In genomic region chr1:46852600-46853272, GRCm38 (mm10) we compare ENCODE assay signal across 8 mouse cellular contexts. TPM values are rescaled to one million over a fixed set of nuclear protein-coding genes. Genes with fewer than 3 reads are reported as not detected.
DNase-seq lines count a peak whose midpoint lies in the region; ATAC-seq lines count a peak whose summit lies in the region.

No protein-coding gene starts in this region.

- WGBS in embryonic facial prominence, embryonic 15.5 days: under 1% methylated on average over 68 of the region's 75 CpGs
- under 1% methylated on average over 70 of the region's 75 CpGs for WGBS in heart, embryonic 12.5 days
- under 1% methylated on average over 58 of the region's 75 CpGs for WGBS in kidney, embryonic 16.5 days
- WGBS in liver, embryonic 11.5 days: under 1% methylated on average over 72 of the region's 75 CpGs

- H3K4me2 ChIP-seq in embryonic facial prominence, embryonic 15.5 days (replicated peaks): peak overlapping the region; percentile 58
- H3K4me2 ChIP-seq in heart, embryonic 12.5 days: peak overlapping the region; percentile 74
- peak overlapping the region; percentile 75 for H3K4me2 ChIP-seq in kidney, embryonic 16.5 days (replicated peaks; ENCODE audit: low read depth, low read length)
- peak overlapping the region; percentile 67 for H3K4me2 ChIP-seq in liver, embryonic 11.5 days

- peaks cover 16% of the 10 kb centered on the region for H3K4me1 ChIP-seq in embryonic facial prominence, embryonic 15.5 days
- peaks cover 13% of the 10 kb centered on the region for H3K4me1 ChIP-seq in heart, embryonic 12.5 days (replicated peaks)
- H3K4me1 ChIP-seq in kidney, embryonic 16.5 days (ENCODE audit: insufficient read depth, low read length): peaks cover 22% of the 10 kb centered on the region
- peaks cover 3% of the 10 kb centered on the region; the same call in 1 of the 2 replicates for H3K4me1 ChIP-seq in liver, embryonic 11.5 days (replicated peaks; ENCODE audit: control insufficient read depth, insufficient read depth, low read length)

- peak overlapping the region; percentile 100 for H3K27ac ChIP-seq in embryonic facial prominence, embryonic 15.5 days (replicated peaks)
- H3K27ac ChIP-seq in heart, embryonic 12.5 days (ENCODE audit: poor library complexity, severe bottlenecking): peak overlapping the region; percentile 100
- peak overlapping the region; percentile 100 for H3K27ac ChIP-seq in kidney, embryonic 16.5 days (ENCODE audit: low read length)
- peak overlapping the region; percentile 97 for H3K27ac ChIP-seq in liver, embryonic 11.5 days (ENCODE audit: low read depth, low read length)

- no peaks in the 10 kb centered on the region for H3K9me3 ChIP-seq in embryonic facial prominence, embryonic 15.5 days (replicated peaks)
- no peaks in the 10 kb centered on the region for H3K9me3 ChIP-seq in heart, embryonic 12.5 days (replicated peaks)
- H3K9me3 ChIP-seq in kidney, embryonic 16.5 days (ENCODE audit: low read length): no peaks in the 10 kb centered on the region
- no peaks in the 10 kb centered on the region for H3K9me3 ChIP-seq in liver, embryonic 11.5 days (ENCODE audit: control insufficient read depth, low read length)

- peak overlapping the region; percentile 100 for H3K9ac ChIP-seq in embryonic facial prominence, embryonic 15.5 days
- H3K9ac ChIP-seq in heart, embryonic 12.5 days: peak overlapping the region; percentile 99
- H3K9ac ChIP-seq in kidney, embryonic 16.5 days (replicated peaks; ENCODE audit: low read length): peak overlapping the region; percentile 100
- peak overlapping the region; percentile 97 for H3K9ac ChIP-seq in liver, embryonic 11.5 days (ENCODE audit: low read depth, low read length)

- peak overlapping the region; percentile 89 for H3K4me3 ChIP-seq in embryonic facial prominence, embryonic 15.5 days (replicated peaks)
- H3K4me3 ChIP-seq in heart, embryonic 12.5 days: peak overlapping the region; percentile 97
- H3K4me3 ChIP-seq in kidney, embryonic 16.5 days (ENCODE audit: low read length): peak overlapping the region; percentile 92
- peak overlapping the region; percentile 94 for H3K4me3 ChIP-seq in liver, embryonic 11.5 days (ENCODE audit: low read depth, low read length)

- no peaks in the 10 kb centered on the region for H3K36me3 ChIP-seq in embryonic facial prominence, embryonic 15.5 days
- no peaks in the 10 kb centered on the region for H3K36me3 ChIP-seq in heart, embryonic 12.5 days
- H3K36me3 ChIP-seq in kidney, embryonic 16.5 days (ENCODE audit: insufficient read depth, low read length): no peaks in the 10 kb centered on the region
- no peaks in the 10 kb centered on the region for H3K36me3 ChIP-seq in liver, embryonic 11.5 days (ENCODE audit: control insufficient read depth, insufficient read depth, low read length)

- H3K27me3 ChIP-seq in embryonic facial prominence, embryonic 15.5 days: no peaks in the 10 kb centered on the region
- H3K27me3 ChIP-seq in heart, embryonic 12.5 days (replicated peaks): no peaks in the 10 kb centered on the region
- no peaks in the 10 kb centered on the region for H3K27me3 ChIP-seq in kidney, embryonic 16.5 days (ENCODE audit: insufficient read depth, low read length)
- H3K27me3 ChIP-seq in liver, embryonic 11.5 days (replicated peaks; ENCODE audit: control insufficient read depth, insufficient read depth, low read length): no peaks in the 10 kb centered on the region

- ATAC-seq in embryonic facial prominence, embryonic 15.5 days (ENCODE audit: insufficient number of reproducible peaks, low FRiP score, low TSS enrichment, low read depth): peak; percentile 59
- ATAC-seq in heart, embryonic 12.5 days (ENCODE audit: insufficient number of reproducible peaks, low FRiP score): peak; percentile 59
- ATAC-seq in kidney, embryonic 16.5 days (ENCODE audit: low FRiP score, low TSS enrichment): peak; percentile 60
- peak; percentile 29 for ATAC-seq in liver, embryonic 11.5 days (replicated peaks; ENCODE audit: low FRiP score)
- 0 out of 2 replicates have a peak, but pooled peaks have one; percentile 18 for ATAC-seq in monocyte, adult 5-6 weeks (replicated peaks; ENCODE audit: insufficient number of reproducible peaks, low FRiP score, low TSS enrichment, poor library complexity, severe bottlenecking)

- peak; percentile 78 for DNase-seq in 3134 (ENCODE audit: extremely low read depth, insufficient read length, low spot score)
- peak; percentile 77 for DNase-seq in adrenal gland, adult 2 months
- DNase-seq in liver, embryonic 11.5 days (ENCODE audit: low spot score): peak; percentile 78
- peak; percentile 39 to 41 for DNase-seq in spleen, postnatal 36 days (ENCODE audit: low spot score in 2 of 2)

RNA-seq across cellular contexts. Expression of gene Slc39a10, which starts 39.9 kb away (rescaled TPM):
- 10 to 100 TPM; 25.5 to 26.6 TPM for total RNA-seq in adrenal gland, adult 2 months (2021)
- 3.3 and 4.1 TPM in 2 replicates for polyA plus RNA-seq in adrenal gland, adult 2 months (2012; rRNA removed)
- 47.0 and 49.9 TPM in 2 replicates for polyA plus RNA-seq in embryonic facial prominence, embryonic 15.5 days (2015; fragmentation: Nextera tagmentation; extraction: Ambion mirVana)
- polyA plus RNA-seq in heart, embryonic 12.5 days (2016; fragmentation: Nextera tagmentation; extraction: Ambion mirVana): 38.7 and 41.8 TPM in 2 replicates
- polyA plus RNA-seq in kidney, embryonic 16.5 days (2015; fragmentation: Nextera tagmentation; extraction: Ambion mirVana): 39.6 and 42.8 TPM in 2 replicates
- 21.9 and 26.6 TPM in 2 replicates for polyA plus RNA-seq in liver, embryonic 11.5 days (2014; fragmentation: Nextera tagmentation; extraction: Ambion mirVana)
- 9.0 to 19.3 TPM (median 13.2 TPM) in 3 replicates for total RNA-seq in monocyte, adult 5-6 weeks (2017)

Comparison
In these comparisons a context has a peak if more than half of its experiments do, and no peak if none do; other contexts are left out.
1. Peak in every context shown above with its lines: DNase-seq, ATAC-seq, H3K4me3 ChIP-seq and H3K27ac ChIP-seq.